Mouse (Mus musculus) gastrocnemius, postnatal 10 days (tissue): Measurements from ENCODE around the gene Tex48. TPM values are rescaled to one million over a fixed set of nuclear protein-coding genes. Genes with fewer than 3 reads are reported as not detected.

Source experiments
- DNase-seq: peaks from one replicate; pipeline ENCODE4 v3.0.0; 2021; ENCODE audit warnings: mixed read lengths
- long read RNA-seq, 2 experiments: library from polyadenylated mRNA; stranded (forward); transcript quantifications; one replicate each; pipeline ENCODE4 v2.0.0; 2021
- total RNA-seq, 2 experiments: library from RNA; stranded (reverse); gene quantifications; 2 replicates each; pipeline ENCODE4 v1.2.3; 2021

Tex48 gene
- total RNA-seq, result not detected
- long read RNA-seq, experiment 1, result 0 reads
- long read RNA-seq, experiment 2, result 0 reads

DNA sequence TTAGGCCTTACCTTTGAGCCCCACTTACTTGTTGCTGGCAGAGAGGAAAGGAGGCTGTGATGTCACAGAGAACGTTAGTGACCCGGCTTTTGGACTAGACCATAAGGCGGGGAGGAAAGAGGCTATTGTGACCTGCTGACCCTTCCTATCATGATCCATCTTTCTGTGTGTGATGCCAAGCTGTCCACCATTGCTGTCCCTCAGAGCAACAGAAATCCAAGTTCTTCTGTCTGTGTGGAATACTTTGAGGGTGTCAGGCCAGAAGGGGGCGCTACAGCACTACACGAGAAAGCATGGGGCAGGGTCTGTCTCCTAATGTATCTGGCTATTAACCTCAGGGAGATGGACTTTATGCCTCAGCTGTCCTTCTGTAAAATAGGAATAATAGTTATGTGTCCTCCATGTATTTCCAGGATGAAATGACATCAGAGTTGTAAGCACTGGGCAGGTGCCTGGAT is at the start of gene Tex48:
TSS of gene Tex48 (minus strand) at position 51 of the 458 bp plus-strand sequence.
- DNase-seq, result peak; percentile 12

GRCm38 (mm10) chr4:63668255-63668654 is 46.0 kb upstream of the Tex48 start:
- no peak for DNase-seq

- DNase-seq, result no peak
These were observed 43.5 kb upstream of the Tex48 start for GRCm38 (mm10) chr4:63665738-63666137.

GRCm38 (mm10) chr4:63663279-63663678 is 41.1 kb upstream of the Tex48 start, which contains the start of gene Gm11214:
Gm11214 (minus strand) TSS chr4:63663379.
- DNase-seq, result no peak

DNA sequence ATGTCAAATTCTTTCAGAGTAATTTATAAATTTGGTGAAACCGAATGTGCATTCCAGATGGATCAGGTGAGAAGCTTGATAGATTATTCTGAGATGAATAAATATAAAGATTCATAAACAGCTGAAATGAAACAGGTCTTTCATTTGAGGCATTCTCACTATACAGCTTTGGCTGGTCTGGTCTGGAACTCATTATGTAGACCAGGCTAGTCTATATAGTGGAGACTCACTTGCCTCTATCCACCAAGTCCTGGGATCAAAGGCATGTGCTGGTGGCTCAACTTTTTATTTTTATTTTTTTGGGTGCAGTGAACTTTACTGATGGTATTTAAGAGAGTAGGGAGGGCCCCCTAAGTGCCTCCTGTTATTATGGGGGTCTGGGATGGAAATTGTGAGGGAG is 39.6 kb upstream of the Tex48 start:
- no peak for DNase-seq

GRCm38 (mm10) chr4:63661426-63661825 is 39.2 kb upstream of the Tex48 start:
- no peak for DNase-seq

DNA sequence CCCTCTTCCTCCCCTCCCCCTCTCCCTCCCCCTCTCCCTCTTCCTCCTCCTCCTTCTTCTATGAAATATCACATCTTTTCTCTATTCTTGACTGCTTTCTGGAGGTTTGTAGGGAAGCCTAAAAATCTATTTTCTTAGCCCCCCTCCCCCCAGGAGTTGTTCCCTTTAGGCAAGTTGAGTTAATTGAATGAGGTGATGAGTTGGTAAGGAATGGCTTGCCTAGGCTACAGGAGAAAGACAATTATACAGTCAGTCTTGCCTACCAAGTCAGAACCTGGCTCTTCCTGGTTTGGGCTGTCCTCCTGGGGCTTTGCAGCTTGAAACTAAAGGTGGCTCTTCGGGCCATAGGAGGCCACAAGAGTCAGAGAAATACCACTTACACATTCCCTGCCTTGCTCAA is 37.5 kb upstream of the Tex48 start:
- DNase-seq, result no peak

DNA sequence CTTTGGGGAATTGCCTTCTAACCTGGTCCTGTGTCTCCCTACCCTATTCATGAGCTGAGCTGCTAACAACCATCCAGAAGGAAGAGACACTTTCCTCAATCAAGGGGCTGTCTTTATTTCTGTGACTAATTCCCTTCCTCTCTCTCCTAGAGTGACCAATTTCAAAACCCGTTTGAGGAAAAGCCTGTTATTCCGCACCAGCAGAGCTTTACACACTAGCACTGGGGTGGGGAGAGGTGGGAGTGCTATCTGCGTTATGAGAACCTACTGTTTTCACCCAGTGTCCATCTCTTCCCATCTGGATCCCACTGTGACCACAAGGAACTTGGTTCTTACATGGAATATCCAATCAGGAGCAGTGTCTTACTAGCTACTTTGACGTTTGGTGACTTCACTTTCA is 36.9 kb upstream of the Tex48 start:
- no peak for DNase-seq

GRCm38 (mm10) chr4:63654381-63654780 is 32.2 kb upstream of the Tex48 start:
- DNase-seq, result no peak

DNA sequence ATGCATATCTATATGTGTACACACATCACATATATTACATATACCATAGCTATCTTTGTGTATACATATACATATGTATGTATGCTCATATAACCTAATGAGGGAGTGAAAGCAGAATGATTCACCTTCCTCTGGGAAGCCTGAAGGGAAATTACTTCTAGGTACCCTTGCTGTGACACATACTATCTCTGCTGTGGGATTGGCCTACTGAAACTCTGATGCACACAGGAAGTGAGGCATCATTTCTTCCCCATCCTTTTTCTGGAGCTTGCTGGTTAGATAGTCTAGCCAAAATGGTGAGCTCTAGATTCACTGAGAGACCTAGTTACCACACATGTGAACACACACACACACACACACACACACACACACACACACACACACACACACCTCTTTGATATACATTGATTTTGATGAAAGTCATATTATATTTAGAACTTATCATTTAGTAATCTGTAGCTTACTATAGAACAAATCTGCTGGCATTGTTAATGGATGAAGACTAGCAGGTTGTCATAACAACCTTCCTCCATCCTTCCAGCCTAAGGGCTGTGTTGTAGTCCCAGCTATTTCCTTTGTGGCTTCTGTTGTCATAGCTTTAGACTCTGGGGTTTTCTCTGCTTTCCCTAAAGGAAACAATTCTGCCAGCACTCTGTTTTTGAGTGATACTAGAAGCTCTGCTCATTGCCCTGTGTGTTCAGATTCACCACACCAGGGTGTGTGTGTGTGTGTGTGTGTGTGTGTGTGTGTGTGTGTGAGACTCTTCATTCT is 21.9 kb upstream of the Tex48 start:
- no peak for DNase-seq

DNA sequence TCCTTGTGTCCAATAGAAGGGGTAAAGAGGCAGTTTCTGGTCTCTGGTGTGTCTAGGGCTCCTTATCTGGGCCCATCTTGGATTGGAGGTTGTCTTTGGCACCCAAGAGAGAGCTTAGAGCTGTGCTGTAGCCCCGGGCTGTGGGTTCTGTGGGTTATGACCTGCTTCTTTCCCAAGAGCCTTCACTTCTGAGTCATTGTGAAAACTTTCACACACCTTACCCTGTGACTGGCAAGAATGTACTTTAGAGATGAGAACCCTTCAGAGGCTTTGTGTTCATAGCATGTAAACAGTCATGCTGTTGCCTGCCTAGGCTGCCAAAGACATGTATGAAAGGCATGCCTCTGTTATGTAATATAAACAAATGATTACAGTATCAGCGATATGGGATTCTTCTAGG is 17.6 kb upstream of the Tex48 start:
- DNase-seq, result no peak

- no peak for DNase-seq
These were observed 16.4 kb upstream of the Tex48 start for GRCm38 (mm10) chr4:63638603-63639002.

- DNase-seq, result no peak
These were observed 11.0 kb upstream of the Tex48 start for GRCm38 (mm10) chr4:63633181-63633580.

DNA sequence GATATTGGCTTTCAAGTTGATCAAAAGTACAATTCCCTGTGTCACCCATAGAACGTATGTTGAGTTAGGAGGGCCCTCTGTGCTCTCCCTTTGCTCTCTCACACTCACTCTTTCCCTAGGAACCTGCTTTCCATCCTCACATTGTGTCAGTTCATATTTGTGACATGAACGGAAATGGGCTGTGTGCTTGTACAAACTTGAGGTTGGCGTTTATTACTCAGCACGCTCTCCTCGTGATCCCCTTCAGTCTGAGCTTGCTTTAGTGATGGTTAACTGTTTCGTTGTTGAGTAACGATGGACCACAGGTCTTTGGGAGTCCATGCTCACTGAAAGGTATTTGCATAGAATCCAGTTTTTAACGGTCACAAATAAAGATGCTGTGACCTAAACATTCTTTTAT is 4.9 kb upstream of the Tex48 start:
- no peak for DNase-seq

DNA sequence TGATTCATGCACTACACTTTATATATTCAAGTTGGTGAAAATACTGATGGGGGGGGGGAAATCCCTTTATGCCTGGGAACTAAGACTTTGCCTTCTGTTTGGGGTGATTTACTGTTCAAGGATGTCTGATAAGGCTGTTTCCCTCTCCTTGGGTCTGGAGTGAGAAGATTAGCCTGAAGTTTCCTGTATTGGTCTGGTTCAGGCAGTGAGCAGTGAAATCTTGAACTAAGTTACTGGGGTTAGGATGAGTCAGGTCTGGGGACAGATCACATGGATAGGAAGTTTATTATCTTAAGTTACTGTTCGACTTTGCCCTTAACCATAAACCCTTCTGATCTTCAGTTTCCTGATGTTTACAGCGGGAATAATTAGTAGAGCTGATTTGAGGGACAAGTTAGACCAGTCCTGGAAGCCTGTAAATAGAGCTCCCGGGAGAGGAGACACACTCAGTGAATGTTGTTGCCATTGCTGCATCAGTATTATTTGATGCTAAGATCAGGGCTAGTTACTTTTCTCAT is 3.4 kb upstream of the Tex48 start:
- DNase-seq, result no peak

DNA sequence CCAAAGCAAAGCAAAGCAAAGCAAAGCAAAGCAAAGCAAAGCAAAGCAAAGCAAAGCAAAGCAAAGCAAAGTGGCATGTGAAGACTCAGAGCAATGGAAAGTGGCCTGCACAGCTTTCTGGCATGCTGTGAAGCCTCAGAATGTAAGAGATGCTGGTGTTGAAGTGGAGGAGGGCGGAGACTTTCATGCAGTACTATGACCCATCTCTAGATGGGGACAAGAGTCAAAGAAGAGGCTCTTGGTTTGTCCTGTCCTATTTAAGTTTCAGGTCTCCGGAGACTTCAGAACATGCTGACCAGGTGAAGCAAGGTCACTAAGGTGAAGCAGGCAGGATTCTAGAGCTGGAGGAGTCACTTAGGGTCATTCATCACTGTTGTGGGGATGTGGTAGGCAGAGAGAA is 367 bp downstream of the Tex48 start:
- DNase-seq, result no peak

- DNase-seq, result no peak
These were observed 13.8 kb downstream of the Tex48 start for GRCm38 (mm10) chr4:63608391-63608790.

DNA sequence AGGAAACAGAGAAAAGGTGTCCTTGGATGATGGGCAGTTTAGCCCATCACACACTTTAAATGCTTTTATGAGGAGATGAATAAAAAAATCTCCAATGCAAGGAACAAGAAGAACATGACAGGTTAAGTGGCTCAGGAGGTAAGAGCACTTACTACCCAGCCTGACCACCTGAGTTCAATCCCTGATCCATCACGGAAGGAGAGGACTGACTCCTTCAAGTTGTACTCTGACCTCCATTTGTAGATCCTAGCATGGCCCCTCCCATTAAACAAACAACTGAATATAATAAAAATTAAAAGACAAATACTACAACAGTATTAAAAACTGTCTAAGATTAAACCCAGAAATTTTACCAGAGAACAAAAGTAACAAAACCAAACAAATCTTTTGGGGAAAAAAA is 16.3 kb downstream of the Tex48 start:
- no peak for DNase-seq

DNA sequence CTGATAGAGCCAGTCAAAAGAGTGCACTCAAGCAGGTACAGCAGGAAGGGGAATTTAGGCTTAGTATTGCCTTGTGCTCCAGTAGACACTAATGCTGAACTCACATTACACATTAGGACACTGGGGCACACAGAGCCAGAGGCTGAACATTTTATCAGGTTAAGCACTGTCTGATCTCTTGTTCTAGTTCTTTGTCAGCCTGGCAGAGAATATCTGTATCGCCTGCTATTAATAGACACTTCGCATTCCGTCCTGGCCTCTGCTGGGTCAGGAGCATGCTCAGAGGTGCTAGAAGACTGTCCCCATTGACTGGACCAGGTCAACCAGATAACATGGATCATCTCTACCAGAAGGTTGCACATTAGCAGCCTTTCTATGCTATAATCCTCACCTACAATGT is 16.7 kb downstream of the Tex48 start:
- DNase-seq, result no peak

GRCm38 (mm10) chr4:63604945-63605344 is 17.3 kb downstream of the Tex48 start, which contains the start of gene Gm11213:
Gm11213 (minus strand) TSS chr4:63605261.
- DNase-seq, result no peak

- no peak for DNase-seq
These were observed 21.0 kb downstream of the Tex48 start for GRCm38 (mm10) chr4:63601263-63601662.

GRCm38 (mm10) chr4:63600786-63601185 is 21.4 kb downstream of the Tex48 start:
- DNase-seq, result no peak

DNA sequence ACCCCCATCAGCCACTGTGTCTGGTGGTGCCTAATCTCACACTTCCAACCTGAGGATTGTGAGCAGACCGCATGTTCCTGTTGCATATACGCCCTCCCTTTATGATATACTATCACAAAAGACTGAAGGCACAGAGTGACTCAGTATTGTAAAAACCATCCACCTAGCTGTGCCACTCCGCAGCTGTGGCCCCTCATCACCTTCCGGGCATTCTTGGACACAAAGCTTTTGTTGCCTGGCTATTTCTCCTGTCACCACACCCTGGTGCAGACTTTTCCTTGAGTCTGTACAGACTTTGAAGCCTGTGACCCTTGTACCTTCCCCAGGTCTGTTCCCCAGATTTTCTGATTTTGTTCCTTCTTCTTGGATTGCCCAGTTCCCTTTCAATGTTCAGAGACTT is 26.2 kb downstream of the Tex48 start:
- DNase-seq, result no peak

DNA sequence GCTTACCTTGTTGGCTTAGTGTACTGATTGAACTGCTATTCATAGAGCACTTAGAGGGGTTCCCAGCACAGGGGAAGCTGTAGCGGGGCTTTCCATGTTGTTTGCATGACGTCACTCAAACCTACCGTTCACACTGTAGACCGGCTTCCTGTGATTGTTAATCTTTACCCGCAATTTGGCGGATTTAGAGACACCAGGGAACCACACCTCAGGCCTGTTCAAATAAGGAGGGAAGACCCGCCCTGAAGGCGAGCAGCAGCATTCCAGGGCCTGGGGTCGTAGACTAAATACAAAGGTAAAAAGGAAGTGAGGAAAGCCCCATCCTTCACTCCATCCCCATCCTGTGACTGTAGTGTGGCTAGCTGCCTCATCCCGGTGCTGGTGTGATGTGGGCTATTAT is 27.0 kb downstream of the Tex48 start:
- no peak for DNase-seq
